9 mouse cellular contexts compared by ENCODE assay signal in the genomic region with DNA sequence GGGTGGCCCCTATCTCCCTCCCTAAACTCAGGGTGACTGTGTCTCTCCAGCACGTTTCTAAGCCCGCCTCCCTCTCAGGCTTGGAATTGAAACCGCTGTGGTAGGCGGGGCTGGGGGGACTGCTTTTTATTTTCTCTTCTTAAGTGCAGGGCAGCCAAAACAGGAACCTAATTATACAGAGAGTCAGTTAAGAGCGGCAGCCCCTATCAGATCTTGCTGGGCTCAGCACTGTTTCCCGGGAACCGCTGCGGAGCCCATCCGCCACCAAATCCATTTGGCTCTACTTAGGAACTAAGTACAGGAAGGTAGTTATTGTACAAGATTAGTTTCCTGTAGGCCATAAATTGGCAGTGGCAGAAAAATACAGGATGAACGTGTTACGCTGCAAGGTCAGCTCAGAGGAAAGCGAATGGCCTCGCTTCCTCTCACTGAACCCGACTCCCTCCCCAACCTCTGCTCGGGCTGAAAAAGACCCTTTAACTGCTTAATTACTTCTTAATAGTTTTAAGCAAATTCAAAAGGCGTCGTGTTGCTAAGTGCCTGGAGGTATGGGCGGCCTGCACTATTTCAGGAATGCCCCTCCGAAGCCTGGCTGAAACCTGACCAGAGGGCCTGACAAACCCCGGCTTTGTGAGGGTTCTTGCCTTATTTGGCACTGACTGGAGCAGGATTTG.
DNase-seq lines count a peak whose midpoint lies in the region; ATAC-seq and TF ChIP-seq lines count a peak whose summit lies in the region.
"Had no signal": no experiment of that assay in that cellular context is flagged by ENCODE, and none has a peak within 500 bp of the region (broad histone marks: within the 10 kb centered on the region; RNA-seq: fewer than 3 reads in every experiment).

No protein-coding gene starts in this region.

- peak overlapping the region; percentile 40; the same call in 1 of the 2 replicates for H3K9ac ChIP-seq in intestine, embryonic 16.5 days (ENCODE audit: low read depth, low read length)
- H3K9ac ChIP-seq in liver, postnatal 0 days (replicated peaks) = peak overlapping the region; percentile 42

- H3K4me1 ChIP-seq in intestine, embryonic 16.5 days (ENCODE audit: control insufficient read depth, insufficient read depth, low read length) = peaks cover 48% of the 10 kb centered on the region
- peaks cover 32% of the 10 kb centered on the region for H3K4me1 ChIP-seq in liver, postnatal 0 days (ENCODE audit: insufficient read depth)

- H3K27ac ChIP-seq in intestine, embryonic 16.5 days (ENCODE audit: low read length) = peak overlapping the region; percentile 90
- peak overlapping the region; percentile 95 for H3K27ac ChIP-seq in liver, postnatal 0 days (ENCODE audit: low read depth)

- H3K27me3 ChIP-seq in intestine, embryonic 16.5 days (replicated peaks; ENCODE audit: control insufficient read depth, insufficient read depth, low read length) = no peaks in the 10 kb centered on the region; the same call in 1 of the 2 replicates
- H3K27me3 ChIP-seq in liver, postnatal 0 days (ENCODE audit: insufficient read depth, low read length) = peaks cover 7% of the 10 kb centered on the region; the same call in 1 of the 2 replicates

- peak overlapping the region; percentile 15 for H3K4me3 ChIP-seq in intestine, embryonic 16.5 days (ENCODE audit: low read length)
- H3K4me3 ChIP-seq in liver, postnatal 0 days (ENCODE audit: low read depth, low read length) = peak overlapping the region; percentile 6; the same call in 1 of the 2 replicates
- H3K4me3 ChIP-seq: erythroblast, embryonic 14.5 days had no signal

- peak; percentile 36 for DNase-seq in right cerebral cortex, postnatal 4 days
- DNase-seq in right cerebral cortex, postnatal 25 days = no peak
- DNase-seq in c-Kit-positive CD71-negative TER-119-negative erythroid progenitor cells, embryonic 14.5 days (ENCODE audit: low read depth) = peak; percentile 75
- peak; percentile 75 to 80 for DNase-seq in heart, adult 18-20 months
- peak; percentile 67 for DNase-seq in liver, postnatal 0 days
- peak; percentile 74 for DNase-seq in neural tube, embryonic 10.5 days (ENCODE audit: extremely low spot score, low spot score)
- no peak for DNase-seq in urinary bladder, postnatal 25 days (ENCODE audit: low spot score)

- no peak for TF ChIP-seq CTCF in liver, postnatal 0 days (IDR thresholded peaks at IDR 0.05; ENCODE audit: low read depth)

- H3K4me2 ChIP-seq in intestine, embryonic 16.5 days (ENCODE audit: low read depth, low read length) = peak overlapping the region; percentile 33
- H3K4me2 ChIP-seq in liver, postnatal 0 days (ENCODE audit: low read depth, low read length) = peak overlapping the region; percentile 64

- TF ChIP-seq EP300 in liver, postnatal 0 days (IDR thresholded peaks at IDR 0.05; ENCODE audit: low read depth) = 0 out of 2 replicates have a peak, but pooled peaks have one; percentile 8

- H3K9me3 ChIP-seq in intestine, embryonic 16.5 days (ENCODE audit: control insufficient read depth, low read length) = no peaks in the 10 kb centered on the region
- no peaks in the 10 kb centered on the region for H3K9me3 ChIP-seq in liver, postnatal 0 days (ENCODE audit: low read length)

- 8% methylated on average over 20 of the region's 20 CpGs for WGBS in intestine, embryonic 16.5 days
- WGBS in liver, postnatal 0 days (ENCODE audit: insufficient replicate concordance) = 6% methylated on average over 20 of the region's 20 CpGs

- no peaks in the 10 kb centered on the region for H3K36me3 ChIP-seq in intestine, embryonic 16.5 days (ENCODE audit: control insufficient read depth, insufficient read depth, low read length)
- no peaks in the 10 kb centered on the region for H3K36me3 ChIP-seq in liver, postnatal 0 days (replicated peaks; ENCODE audit: insufficient read depth, low read length)

- peak; percentile 55 for ATAC-seq in intestine, embryonic 16.5 days
- peak; percentile 2; the same call in 1 of the 2 replicates for ATAC-seq in liver, postnatal 0 days

Comparison
In these comparisons a context has a peak if more than half of its experiments do, and no peak if none do; other contexts are left out.
1. DNase-seq: peak in right cerebral cortex, postnatal 4 days (single experiment), c-Kit-positive CD71-negative TER-119-negative erythroid progenitor cells, embryonic 14.5 days (single experiment), heart, adult 18-20 months (2 of 2), liver, postnatal 0 days (single experiment) and neural tube, embryonic 10.5 days (single experiment); none in right cerebral cortex, postnatal 25 days (single experiment) and urinary bladder, postnatal 25 days (single experiment).